Mouse (Mus musculus) embryonic facial prominence, embryonic 11.5 days (tissue): ENCODE results near the gene Usp15. TPM values are rescaled to one million over a fixed set of nuclear protein-coding genes. Genes with fewer than 3 reads are reported as not detected.

Experiments used
- ATAC-seq: fragments of 200-750 bp; cut with Nextera tagmentation; replicated peaks from 2 replicates; pipeline ENCODE4 v1.8.0; 2017; ENCODE audit warnings: low read depth; ENCODE audit not compliant: insufficient number of reproducible peaks, low FRiP score, low TSS enrichment
- DNase-seq: peaks from one replicate; pipeline ENCODE4 v3.0.0-alpha.2; 2015; ENCODE audit warnings: low spot score
- H3K27ac ChIP-seq: fragments of 300-500 bp; sonication (generic); replicated peaks from 2 replicates; pipeline ENCODE4 v1.5.1; 2014; ENCODE audit warnings: mild to moderate bottlenecking, low read depth, low read length, control low read depth
- H3K27me3 ChIP-seq: fragments of 300-500 bp; sonication (generic); 2 replicates; pipeline ENCODE4 v1.6.1; 2014; ENCODE audit warnings: mild to moderate bottlenecking, low read length, moderate library complexity, mixed read lengths; ENCODE audit not compliant: control insufficient read depth, insufficient read depth
- H3K36me3 ChIP-seq: fragments of 300-500 bp; sonication (generic); replicated peaks from 2 replicates; pipeline ENCODE4 v1.6.1; 2014; ENCODE audit warnings: low read depth, mild to moderate bottlenecking, low read length, moderate library complexity, mixed read lengths; ENCODE audit not compliant: control insufficient read depth, insufficient read depth
- H3K4me1 ChIP-seq: fragments of 300-500 bp; sonication (generic); 2 replicates; pipeline ENCODE4 v1.6.1; 2014; ENCODE audit warnings: low read length, mixed read lengths; ENCODE audit not compliant: control insufficient read depth, insufficient read depth
- H3K4me2 ChIP-seq: fragments of 300-500 bp; sonication (generic); 2 replicates; pipeline ENCODE4 v1.6.1; 2014; ENCODE audit warnings: low read depth, mild to moderate bottlenecking, control low read depth, low read length, moderate library complexity
- H3K4me3 ChIP-seq: fragments of 300-500 bp; sonication (generic); 2 replicates; pipeline ENCODE4 v1.5.1; 2014; ENCODE audit warnings: low read depth, low read length, control low read depth
- H3K9ac ChIP-seq: fragments of 300-500 bp; sonication (generic); replicated peaks from 2 replicates; pipeline ENCODE4 v1.6.1; 2014; ENCODE audit warnings: mild to moderate bottlenecking, control low read depth, low read length
- H3K9me3 ChIP-seq: fragments of 300-500 bp; sonication (generic); replicated peaks from 2 replicates; pipeline ENCODE4 v1.6.1; 2016; ENCODE audit warnings: mild to moderate bottlenecking, low read length, inconsistent platforms, mixed read lengths; ENCODE audit not compliant: control insufficient read depth
- WGBS: fragments of 180-500 bp; shearing (Covaris S2); extraction: QIAGEN DNeasy Blood & Tissue Kit; methylation state at CpG from one replicate; pipeline ENCODE4 v1.1.7; 2014; 5-methylcytosine and 5-hydroxymethylcytosine counted together
- polyA plus RNA-seq: library from polyadenylated mRNA; unstranded; fragments of >200 nt; fragmentation: Nextera tagmentation; extraction: Ambion mirVana; gene quantifications from 2 replicates; pipeline ENCODE4 v1.2.1, GENCODE M21; 2014

The Usp15 gene
- polyA plus RNA-seq, 1 experiment from 2014 or later: 81.2 TPM

- Histone ChIP-seq H3K27ac (no peak overlapping the region), H3K36me3 (no peaks in the 10 kb centered on the region; the same call in none of the 2 replicates), H3K4me1 (no peaks in the 10 kb centered on the region), H3K9me3 (no peaks in the 10 kb centered on the region), H3K27me3 (no peaks in the 10 kb centered on the region), H3K4me2 (no peak overlapping the region), H3K9ac (no peak overlapping the region), H3K4me3 (no peak overlapping the region)
- WGBS: 94% methylated on average over 9 of the region's 9 CpGs
- no peak for DNase-seq
- no peak for ATAC-seq
Observed at GRCm38 (mm10) chr10:123112787-123113168, 84.0 kb downstream of the Usp15 start.

- no peak overlapping the region for H3K27ac ChIP-seq
- no peaks in the 10 kb centered on the region for H3K9me3 ChIP-seq
- no peaks in the 10 kb centered on the region for H3K4me1 ChIP-seq
- no peaks in the 10 kb centered on the region; the same call in none of the 2 replicates for H3K36me3 ChIP-seq
- no peaks in the 10 kb centered on the region for H3K27me3 ChIP-seq
- 87% methylated on average over 11 of the region's 11 CpGs for WGBS
- no peak for DNase-seq
- no peak for ATAC-seq
- H3K4me3 ChIP-seq: no peak overlapping the region
- H3K9ac ChIP-seq: no peak overlapping the region
- H3K4me2 ChIP-seq: no peak overlapping the region
Observed at GRCm38 (mm10) chr10:123112056-123112786, 84.6 kb downstream of the Usp15 start.

GRCm38 (mm10) chr10:123110548-123110947, 86.2 kb downstream of the Usp15 start:
- no peak overlapping the region for H3K9ac ChIP-seq
- H3K4me1 ChIP-seq: no peaks in the 10 kb centered on the region
- no peaks in the 10 kb centered on the region; the same call in 1 of the 2 replicates for H3K36me3 ChIP-seq
- ATAC-seq (peak; percentile 52; the same call in 1 of the 2 replicates), DNase-seq (peak; percentile 11)
- no peaks in the 10 kb centered on the region for H3K9me3 ChIP-seq
- no peaks in the 10 kb centered on the region for H3K27me3 ChIP-seq
- no peak overlapping the region for H3K4me3 ChIP-seq
- no peak overlapping the region for H3K4me2 ChIP-seq
- 81% methylated on average over 11 of the region's 11 CpGs for WGBS
- no peak overlapping the region for H3K27ac ChIP-seq

- 73% methylated on average over 1 of the region's 1 CpGs for WGBS
Observed at GRCm38 (mm10) chr10:123108527-123108926, 88.3 kb downstream of the Usp15 start.

GRCm38 (mm10) chr10:123108121-123108520, 88.7 kb downstream of the Usp15 start:
- Histone ChIP-seq H3K9ac (no peak overlapping the region), H3K36me3 (no peaks in the 10 kb centered on the region), H3K27ac (no peak overlapping the region), H3K27me3 (no peaks in the 10 kb centered on the region), H3K4me2 (no peak overlapping the region), H3K9me3 (no peaks in the 10 kb centered on the region), H3K4me3 (no peak overlapping the region), H3K4me1 (no peaks in the 10 kb centered on the region)
- ATAC-seq (no peak), DNase-seq (no peak)
- 93% methylated on average over 5 of the region's 5 CpGs for WGBS

More at GRCm38 (mm10) chr10:123108527-123108926, 88.3 kb downstream of the Usp15 start:
- H3K4me3 ChIP-seq: no peak overlapping the region
- H3K27ac ChIP-seq: no peak overlapping the region
- H3K4me1 ChIP-seq: no peaks in the 10 kb centered on the region
- no peak overlapping the region for H3K9ac ChIP-seq
- DNase-seq (no peak), ATAC-seq (no peak)
- no peak overlapping the region for H3K4me2 ChIP-seq
- H3K36me3 ChIP-seq: no peaks in the 10 kb centered on the region
- H3K9me3 ChIP-seq: no peaks in the 10 kb centered on the region
- H3K27me3 ChIP-seq: no peaks in the 10 kb centered on the region

- Histone ChIP-seq H3K4me3 (no peak overlapping the region), H3K36me3 (no peaks in the 10 kb centered on the region), H3K9me3 (no peaks in the 10 kb centered on the region), H3K27me3 (no peaks in the 10 kb centered on the region), H3K27ac (no peak overlapping the region), H3K4me2 (no peak overlapping the region), H3K9ac (no peak overlapping the region), H3K4me1 (no peaks in the 10 kb centered on the region)
- ATAC-seq (no peak), DNase-seq (no peak)
- WGBS: 79% methylated on average over 1 of the region's 1 CpGs
Observed at GRCm38 (mm10) chr10:123101303-123101702, 95.5 kb downstream of the Usp15 start.

GRCm38 (mm10) chr10:123100584-123100983, 96.2 kb downstream of the Usp15 start:
- H3K4me3 ChIP-seq: no peak overlapping the region

GRCm38 (mm10) chr10:123094504-123094903, 102.3 kb downstream of the Usp15 start:
- Histone ChIP-seq H3K9me3 (no peaks in the 10 kb centered on the region), H3K4me2 (no peak overlapping the region), H3K36me3 (no peaks in the 10 kb centered on the region), H3K27ac (no peak overlapping the region), H3K4me1 (no peaks in the 10 kb centered on the region), H3K27me3 (no peaks in the 10 kb centered on the region), H3K4me3 (no peak overlapping the region), H3K9ac (no peak overlapping the region)
- no peak for DNase-seq
- WGBS: 90% methylated on average over 7 of the region's 7 CpGs
- no peak for ATAC-seq

More at GRCm38 (mm10) chr10:123100584-123100983, 96.2 kb downstream of the Usp15 start:
- ATAC-seq: no peak
- Histone ChIP-seq H3K9ac (no peak overlapping the region), H3K9me3 (no peaks in the 10 kb centered on the region), H3K27me3 (no peaks in the 10 kb centered on the region), H3K4me1 (no peaks in the 10 kb centered on the region), H3K4me2 (no peak overlapping the region), H3K27ac (no peak overlapping the region), H3K36me3 (no peaks in the 10 kb centered on the region)
- no peak for DNase-seq
- WGBS: 87% methylated on average over 2 of the region's 2 CpGs
